Mouse (Mus musculus): ENCODE data around the gene Nkain1. TPM values are rescaled to one million over a fixed set of nuclear protein-coding genes. Genes with fewer than 3 reads are reported as not detected.

The Nkain1 gene
- total and polyA plus RNA-seq, 3 experiments: 4.4 to 24.6 (median 15.1) TPM

Other genes starting within 250 kb of the Nkain1 start
- 10 to 100 TPM; 48.9 to 54.2 TPM for gene Zcchc17, start 214.2 kb downstream of the Nkain1 start, total RNA-seq (2021)
- 57.2 and 71.3 TPM in 2 replicates for gene Zcchc17, start 214.2 kb downstream of the Nkain1 start, polyA plus RNA-seq (2012; rRNA removed)
- 10 to 100 TPM; 31.4 to 33.6 TPM for gene Snrnp40, start 214.0 kb downstream of the Nkain1 start, total RNA-seq (2021)
- gene Snrnp40, start 214.0 kb downstream of the Nkain1 start, polyA plus RNA-seq (2012; rRNA removed): 18.9 and 19.6 TPM in 2 replicates
- 10 to 100 TPM; 73.6 to 84.0 TPM for gene Pum1, start 89.1 kb upstream of the Nkain1 start, total RNA-seq (2021)
- 47.7 and 62.4 TPM in 2 replicates for gene Pum1, start 89.1 kb upstream of the Nkain1 start, polyA plus RNA-seq (2012; rRNA removed)
- gene Sdc3, start 218.4 kb upstream of the Nkain1 start, total RNA-seq (2021): 100 to 1,000 TPM; 324 to 579 TPM
- 702 and 1,082 TPM in 2 replicates for gene Sdc3, start 218.4 kb upstream of the Nkain1 start, polyA plus RNA-seq (2012; rRNA removed)